Comparison of ENCODE assay signal across 20 mouse cellular contexts in genomic region chr9:35026311-35026710, GRCm38 (mm10).
DNase-seq lines count a peak whose midpoint lies in the region; TF ChIP-seq lines count a peak whose summit lies in the region.
"Had no signal": no experiment of that assay in that cellular context is flagged by ENCODE, and none has a peak within 500 bp of the region (broad histone marks: within the 10 kb centered on the region; RNA-seq: fewer than 3 reads in every experiment).

No protein-coding gene starts in this region.

- H3K4me3 ChIP-seq in heart, adult 2 months = no peak overlapping the region
- H3K4me3 ChIP-seq in myocyte = no peak overlapping the region
- H3K4me3 ChIP-seq: embryonic facial prominence, embryonic 13.5 days; forebrain, embryonic 10.5 days; forebrain, embryonic 13.5 days; heart, embryonic 13.5 days; hindbrain, embryonic 12.5 days; hindbrain, embryonic 15.5 days had no signal

- H3K4me2 ChIP-seq in myocyte (ENCODE audit: low read depth) = peak overlapping the region; percentile 31
- H3K4me2 ChIP-seq: embryonic facial prominence, embryonic 13.5 days; forebrain, embryonic 13.5 days; heart, embryonic 13.5 days; hindbrain, embryonic 12.5 days; hindbrain, embryonic 15.5 days had no signal

- DNase-seq in heart, adult 2 months = no peak
- no peak for DNase-seq in heart, postnatal 14 days
- DNase-seq in NIH3T3 (ENCODE audit: low read depth) = peak; percentile 59
- DNase-seq in layer of hippocampus, postnatal 14 days (ENCODE audit: low spot score in 2 of 2) = no peak
- no peak for DNase-seq in spleen, postnatal 10 days (ENCODE audit: low spot score in 2 of 2)
- DNase-seq: adrenal gland, postnatal 10 days; adrenal gland, postnatal 36 days; cerebellum, adult 18-20 months; cerebellum, adult 9-10 months; cerebellum, postnatal 14 days; gastrocnemius, postnatal 10 days; gastrocnemius, postnatal 36 days had no signal

- WGBS in heart, adult 2 months = 69% methylated on average over 6 of the region's 6 CpGs

- peaks cover 18% of the 10 kb centered on the region for H3K4me1 ChIP-seq in heart, adult 2 months (ENCODE audit: control insufficient read depth, insufficient read depth, low read length)

- no peak for TF ChIP-seq EP300 in heart, adult 2 months (IDR thresholded peaks at IDR 0.05; ENCODE audit: insufficient read depth, low read depth, low read length)

- no peaks in the 10 kb centered on the region; the same call in none of the 2 replicates for H3K36me3 ChIP-seq in heart, adult 2 months (ENCODE audit: control insufficient read depth, insufficient read depth, low read length)
- no peaks in the 10 kb centered on the region for H3K36me3 ChIP-seq in myocyte (ENCODE audit: control insufficient read depth, insufficient read depth)
- H3K36me3 ChIP-seq: embryonic facial prominence, embryonic 13.5 days; forebrain, embryonic 10.5 days; heart, embryonic 13.5 days; hindbrain, embryonic 12.5 days had no signal

- no peaks in the 10 kb centered on the region for H3K79me2 ChIP-seq in heart, adult 2 months (replicated peaks; ENCODE audit: control insufficient read depth, insufficient read depth, low read length)
- no peaks in the 10 kb centered on the region for H3K79me2 ChIP-seq in myocyte (ENCODE audit: control insufficient read depth, insufficient read depth)

- H3ac ChIP-seq in myocyte (ENCODE audit: control insufficient read depth, insufficient read length) = no peak overlapping the region

- no peak overlapping the region for H3K9ac ChIP-seq in heart, adult 2 months (ENCODE audit: low read depth, low read length)
- H3K9ac ChIP-seq: embryonic facial prominence, embryonic 13.5 days; forebrain, embryonic 13.5 days; heart, embryonic 13.5 days; hindbrain, embryonic 12.5 days; hindbrain, embryonic 15.5 days had no signal

- no peaks in the 10 kb centered on the region for H3K27me3 ChIP-seq in heart, adult 2 months (ENCODE audit: control insufficient read depth, insufficient read depth, low read length)
- no peaks in the 10 kb centered on the region for H3K27me3 ChIP-seq in myocyte (ENCODE audit: control insufficient read depth, insufficient read depth, insufficient read length)
- H3K27me3 ChIP-seq: Patski had no signal

- TF ChIP-seq CTCF in heart, adult 2 months (IDR thresholded peaks at IDR 0.05) = no peak

- H3K27ac ChIP-seq in heart, adult 2 months = peak overlapping the region; percentile 11
- H3K27ac ChIP-seq: embryonic facial prominence, embryonic 13.5 days; forebrain, embryonic 13.5 days; heart, embryonic 13.5 days; hindbrain, embryonic 12.5 days; hindbrain, embryonic 15.5 days had no signal

- intact Hi-C loops in heart, adult 2 months (cut with DNase I) = loop anchor here (2.0 kb wide), 1 partner anchor 18 kb away; no protein-coding TSS in a partner anchor
- intact Hi-C loops in heart, postnatal 14 days (cut with DNase I) = no loop called here

- TF ChIP-seq POLR2A in heart, adult 2 months (IDR thresholded peaks at IDR 0.05; ENCODE audit: insufficient read depth, low read depth, low read length) = no peak
- TF ChIP-seq POLR2A in myocyte (IDR thresholded peaks at IDR 0.05; ENCODE audit: insufficient read length, low read depth) = no peak

TF ChIP-seq in myocyte, 11 proteins besides CTCF, POLR2A, EP300 and RAD21:
- TF ChIP-seq MYOD1 (IDR thresholded peaks at IDR 0.05; ENCODE audit: control insufficient read depth in 1 of 3, insufficient read length in 2 of 3, low read depth in 2 of 3) (peak in 1 of 3 experiments; percentile 29), REST (IDR thresholded peaks at IDR 0.05; ENCODE audit: insufficient read depth, insufficient read length) (no peak)
